Mouse (Mus musculus): ENCODE measurements around the gene Vdac2.

Vdac2 gene

GRCm38 (mm10) chr14:21851996-21852791 is 27.2 kb downstream of the Vdac2 start:
- no peak for DNase-seq (ENCODE audit: low spot score in 2 of 2)

- DNase-seq (ENCODE audit: low spot score in 2 of 2) = peak; percentile 65 to 74
Observed at GRCm38 (mm10) chr14:21853456-21854109, 28.5 kb downstream of the Vdac2 start.

- DNase-seq (ENCODE audit: low spot score in 2 of 2) = no peak
Observed at GRCm38 (mm10) chr14:21854271-21854670, 29.2 kb downstream of the Vdac2 start.

GRCm38 (mm10) chr14:21855961-21856360 is 30.9 kb downstream of the Vdac2 start:
- no peak for DNase-seq (ENCODE audit: low spot score in 2 of 2)

GRCm38 (mm10) chr14:21856886-21857285 is 31.8 kb downstream of the Vdac2 start:
- no peak for DNase-seq (ENCODE audit: low spot score in 2 of 2)

GRCm38 (mm10) chr14:21866291-21866690 is 41.3 kb downstream of the Vdac2 start:
- no peak for DNase-seq (ENCODE audit: low spot score in 2 of 2)

GRCm38 (mm10) chr14:21866816-21867215 is 41.8 kb downstream of the Vdac2 start:
- DNase-seq (ENCODE audit: low spot score in 2 of 2) = no peak

- peak in 1 of 2 experiments; percentile 3 for DNase-seq (ENCODE audit: low spot score in 2 of 2)
Observed at GRCm38 (mm10) chr14:21890430-21890829, 65.4 kb downstream of the Vdac2 start.

GRCm38 (mm10) chr14:21891581-21892340 is 66.7 kb downstream of the Vdac2 start:
- no peak for DNase-seq (ENCODE audit: low spot score in 2 of 2)

GRCm38 (mm10) chr14:21892341-21892659 is 67.3 kb downstream of the Vdac2 start:
- DNase-seq (ENCODE audit: low spot score in 2 of 2) = no peak

Data from spleen, postnatal 36 days (tissue).